Mouse (Mus musculus) NIH3T3 (cell line): ENCODE data around the gene Mrpl55.

Experiments used
- DNase-seq: peaks from one replicate; pipeline ENCODE4 v3.0.0-alpha.2; 2012; ENCODE audit warnings: low read depth

The Mrpl55 gene

DNA sequence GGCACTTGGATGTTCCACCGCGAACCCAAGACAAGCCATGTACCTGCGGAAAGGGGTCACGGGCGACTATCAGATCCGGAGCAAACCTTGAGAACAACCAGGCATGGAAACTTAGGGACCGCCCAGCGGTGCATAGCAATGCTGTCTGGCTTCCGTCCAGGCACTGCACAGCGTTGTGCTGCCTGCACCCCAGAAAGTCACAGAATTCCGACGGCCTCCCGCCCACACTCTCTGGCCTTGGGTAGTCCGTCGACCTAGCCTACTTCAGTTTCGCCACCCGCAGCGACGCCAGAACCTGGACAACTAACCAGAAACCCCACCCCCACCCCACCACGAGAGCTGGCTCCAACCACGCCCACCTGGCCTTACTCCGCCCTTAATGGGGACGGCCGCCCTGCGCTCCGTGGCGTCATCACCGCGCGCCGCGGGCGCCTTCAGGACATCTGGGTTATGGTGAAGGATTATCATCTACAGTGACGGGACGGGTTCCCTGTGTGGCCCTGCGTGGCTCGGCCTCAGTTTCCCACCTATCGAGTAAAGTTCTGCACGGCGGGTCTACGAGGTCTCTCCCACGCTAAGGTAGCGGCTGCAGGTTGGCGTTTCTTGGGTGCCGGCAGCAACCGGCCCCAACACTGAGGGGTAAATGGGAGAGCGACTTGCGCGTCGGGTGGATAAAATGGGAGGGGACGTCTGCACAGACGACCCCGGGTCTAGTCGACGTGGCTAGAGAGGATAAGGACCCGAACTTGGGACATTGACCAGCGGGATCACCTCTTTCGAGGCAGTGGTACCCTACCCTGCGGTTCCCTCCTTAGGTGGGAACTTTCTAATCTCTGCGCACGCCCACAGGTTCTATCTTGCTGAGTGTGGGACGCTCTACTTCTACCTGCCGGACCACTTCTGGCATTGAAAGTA lies at the start of gene Mrpl55:
Gene Mrpl55 (plus strand): TSS at position 406 of the 915 bp plus-strand sequence.
- DNase-seq, result peak; percentile 96

DNA sequence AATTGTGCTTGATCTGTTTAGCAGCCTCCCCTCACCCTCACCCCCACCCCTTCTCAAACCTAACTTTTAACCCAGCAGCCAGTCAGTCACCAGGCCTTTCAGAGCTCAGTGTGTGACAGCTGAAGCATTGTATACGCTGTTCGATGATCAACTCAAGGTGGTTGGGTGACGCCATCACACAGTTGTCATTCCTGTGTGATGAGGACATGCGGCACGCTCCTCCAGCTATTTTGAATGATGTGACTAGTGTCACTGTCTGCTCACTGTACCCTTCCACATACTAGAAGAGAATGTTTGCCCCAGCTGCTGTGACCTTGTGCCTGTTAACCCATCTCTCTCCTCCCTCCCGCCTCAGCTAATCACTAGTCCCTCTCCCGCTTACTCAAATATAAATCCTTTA lies 48.1 kb upstream of the Mrpl55 start:
- DNase-seq, result no peak

DNA sequence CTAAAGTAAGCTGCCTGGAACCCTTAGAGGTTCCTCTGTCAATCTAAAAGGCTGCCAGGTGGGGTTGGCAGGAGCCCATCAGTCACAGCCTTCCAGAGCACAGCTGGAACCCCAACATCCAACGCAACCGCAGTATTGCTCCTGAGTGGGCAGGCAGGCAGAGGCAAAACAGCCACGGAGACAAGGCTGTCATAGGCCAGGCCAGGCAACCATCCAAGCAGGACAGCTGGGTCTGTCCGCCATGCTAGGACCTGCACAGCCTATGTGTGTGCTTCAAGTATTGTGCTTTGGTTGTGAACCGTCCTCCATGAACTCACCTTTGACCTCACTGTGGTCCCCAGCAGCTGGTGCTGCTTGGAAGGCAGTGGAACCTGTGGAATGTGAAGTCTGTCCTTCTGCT lies 46.4 kb upstream of the Mrpl55 start:
- no peak for DNase-seq

DNA sequence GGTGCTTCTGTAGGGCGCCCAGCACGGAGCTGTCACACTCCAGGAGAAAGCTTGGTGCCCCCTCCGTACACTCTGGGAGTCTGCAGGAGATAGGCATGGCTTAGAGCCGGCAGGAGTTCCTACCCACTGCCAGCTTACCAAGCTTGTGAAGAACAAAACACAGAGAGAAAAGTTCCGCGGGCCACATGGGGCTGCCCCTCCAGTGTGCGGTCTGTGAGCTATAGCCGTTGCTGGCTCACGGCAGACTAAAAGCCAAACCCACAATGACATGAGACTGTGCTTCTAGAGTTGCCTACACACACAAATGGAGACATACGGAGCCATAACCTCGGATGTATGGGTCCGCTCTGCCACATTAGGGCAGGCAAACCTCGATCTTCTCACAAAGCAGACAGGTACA lies 43.2 kb upstream of the Mrpl55 start:
- DNase-seq, result no peak

DNA sequence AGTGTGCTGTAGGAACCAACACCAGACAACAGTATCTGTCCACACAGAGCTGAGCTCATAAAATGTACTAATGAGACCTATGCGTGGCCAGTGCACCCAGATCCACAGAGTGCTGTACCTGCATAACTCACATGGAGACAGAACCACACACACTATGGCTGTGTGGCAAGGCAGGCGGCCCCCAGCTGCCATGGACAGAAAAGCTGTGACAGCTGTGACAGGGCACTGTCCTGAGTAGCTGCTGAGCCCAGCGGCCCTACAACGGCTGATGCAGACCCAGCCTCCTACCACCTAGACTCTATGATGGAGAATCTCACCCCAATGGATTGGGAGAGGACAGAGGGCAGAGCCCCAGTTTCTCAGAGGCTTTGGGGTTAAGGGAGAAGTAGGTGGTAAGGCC lies 42.7 kb upstream of the Mrpl55 start:
- DNase-seq, result no peak

DNA sequence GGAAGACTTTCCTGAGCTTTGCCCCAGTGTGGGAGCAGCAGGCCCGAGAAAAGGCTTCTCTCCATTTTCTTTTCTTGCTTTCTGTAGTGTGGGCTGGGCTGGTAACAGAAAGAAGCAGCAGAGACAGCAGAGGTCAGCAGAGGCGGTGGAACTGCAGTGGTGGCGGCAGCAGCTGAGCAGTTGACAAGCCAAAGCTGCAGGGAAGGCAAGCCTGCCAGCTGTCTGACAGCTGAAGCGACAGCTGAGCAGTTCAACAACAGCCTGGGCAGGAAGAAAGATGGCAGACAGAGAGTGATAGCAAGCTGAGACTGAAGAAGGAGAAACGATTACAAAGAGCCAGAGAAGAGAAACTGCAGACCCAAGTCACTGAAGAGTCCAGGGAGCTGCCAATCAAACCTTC lies 40.9 kb upstream of the Mrpl55 start:
- no peak for DNase-seq

DNA sequence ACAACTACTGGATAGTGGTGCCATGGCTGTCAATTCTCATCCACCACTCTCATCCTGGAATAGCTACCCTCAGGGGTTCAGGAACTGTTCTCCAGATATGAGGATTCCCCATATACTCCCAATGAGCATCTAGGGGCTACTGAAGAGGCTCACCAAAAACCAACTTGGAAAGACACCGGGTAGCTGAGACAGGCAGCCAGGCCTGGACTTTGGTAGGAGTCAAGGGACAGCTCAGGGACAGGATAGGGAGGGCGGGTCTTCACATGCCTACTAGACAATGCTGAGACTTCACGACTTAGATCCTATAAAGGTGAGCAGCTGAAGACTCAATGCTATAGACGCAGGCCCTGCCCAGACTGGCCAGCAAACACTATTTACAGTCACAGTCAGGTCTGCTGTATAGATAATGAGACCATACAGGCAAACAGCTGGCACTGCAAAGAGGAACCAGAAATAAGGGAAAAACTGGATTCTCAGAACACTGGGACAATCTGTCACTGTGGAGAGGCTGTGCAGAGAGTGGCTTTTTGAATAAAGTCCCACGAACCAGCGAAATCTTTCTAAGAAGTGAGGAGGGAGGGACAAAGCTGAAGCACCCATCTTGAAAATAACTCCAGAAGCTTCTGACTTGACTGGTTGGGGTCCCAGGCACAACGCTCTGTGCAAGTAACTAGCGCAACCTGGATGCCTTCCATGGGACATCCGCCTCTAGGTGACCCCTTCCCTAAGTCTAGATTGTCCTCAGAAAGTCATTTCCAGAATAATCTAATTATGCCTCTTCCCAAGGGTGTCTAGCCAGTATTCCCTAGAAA lies 39.6 kb upstream of the Mrpl55 start:
- no peak for DNase-seq

DNA sequence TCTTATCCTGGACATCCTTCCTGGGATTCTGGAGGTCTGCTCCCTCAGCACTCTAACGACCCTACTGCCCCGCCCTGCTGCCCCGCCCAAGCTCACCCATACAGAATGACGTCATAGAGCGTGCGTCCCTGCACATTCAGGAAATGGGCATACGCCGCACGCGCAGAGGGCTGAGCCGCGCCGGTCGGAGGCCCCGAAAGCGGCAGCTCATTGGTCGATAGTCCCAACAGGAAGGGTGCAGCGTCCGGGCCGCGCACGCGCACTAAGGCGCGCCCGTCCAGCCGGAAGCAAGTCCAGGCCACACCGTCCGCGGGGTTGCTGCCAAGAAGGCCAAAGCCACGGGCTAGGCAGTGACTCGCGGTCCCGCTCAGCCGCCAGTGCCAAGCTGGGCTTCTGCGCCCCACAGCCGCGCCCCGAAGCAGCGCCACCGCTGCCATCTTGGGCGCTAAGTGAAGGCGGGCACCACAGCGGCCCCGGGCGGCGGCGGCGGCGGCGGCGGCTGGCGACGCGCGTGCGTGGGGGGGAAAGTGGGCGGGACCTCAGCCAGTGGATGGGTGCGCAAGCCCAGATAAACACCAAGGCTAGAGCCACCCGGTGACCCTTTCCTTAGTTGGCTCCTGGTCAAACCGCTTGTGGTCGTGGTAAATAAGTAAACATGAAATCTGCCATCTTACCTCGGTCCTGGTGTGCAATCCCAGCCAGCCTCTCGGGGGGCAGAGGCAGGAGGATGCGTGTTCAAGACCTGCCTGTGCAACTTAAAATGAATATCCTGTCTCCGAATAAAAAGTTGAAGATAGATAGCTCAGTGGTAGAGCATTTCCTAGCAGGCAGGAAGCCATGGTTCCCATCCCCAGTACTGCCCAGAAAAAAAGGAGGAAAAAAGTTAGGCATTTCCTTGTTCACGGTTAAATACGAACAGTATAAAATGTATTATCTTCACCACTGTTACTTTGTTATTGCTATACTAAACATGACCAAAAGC lies 38.7 kb upstream of the Mrpl55 start, which contains the start of gene Iba57:
Gene Iba57 (minus strand): TSS at position 485 of the 982 bp plus-strand sequence.
- DNase-seq, result peak; percentile 99

DNA sequence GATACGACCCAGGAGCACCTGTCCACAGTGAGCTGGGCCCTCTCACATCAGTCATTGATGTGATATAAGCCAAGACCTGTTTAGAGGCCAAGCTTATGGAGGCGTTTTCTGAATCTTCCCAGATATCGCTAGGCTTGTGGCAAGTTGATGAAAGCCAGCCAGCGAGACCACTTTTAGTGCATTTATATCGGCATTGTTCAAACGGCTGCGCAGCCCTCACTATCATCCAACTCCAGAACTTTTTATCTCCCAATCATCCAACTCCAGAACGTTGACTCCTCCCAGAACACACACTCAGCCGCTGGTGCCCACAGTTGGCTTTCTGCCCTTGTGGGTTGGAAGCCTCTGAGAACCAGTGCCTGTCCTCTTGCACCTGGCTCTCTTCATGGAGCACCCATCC lies 37.9 kb upstream of the Mrpl55 start:
- DNase-seq, result no peak

DNA sequence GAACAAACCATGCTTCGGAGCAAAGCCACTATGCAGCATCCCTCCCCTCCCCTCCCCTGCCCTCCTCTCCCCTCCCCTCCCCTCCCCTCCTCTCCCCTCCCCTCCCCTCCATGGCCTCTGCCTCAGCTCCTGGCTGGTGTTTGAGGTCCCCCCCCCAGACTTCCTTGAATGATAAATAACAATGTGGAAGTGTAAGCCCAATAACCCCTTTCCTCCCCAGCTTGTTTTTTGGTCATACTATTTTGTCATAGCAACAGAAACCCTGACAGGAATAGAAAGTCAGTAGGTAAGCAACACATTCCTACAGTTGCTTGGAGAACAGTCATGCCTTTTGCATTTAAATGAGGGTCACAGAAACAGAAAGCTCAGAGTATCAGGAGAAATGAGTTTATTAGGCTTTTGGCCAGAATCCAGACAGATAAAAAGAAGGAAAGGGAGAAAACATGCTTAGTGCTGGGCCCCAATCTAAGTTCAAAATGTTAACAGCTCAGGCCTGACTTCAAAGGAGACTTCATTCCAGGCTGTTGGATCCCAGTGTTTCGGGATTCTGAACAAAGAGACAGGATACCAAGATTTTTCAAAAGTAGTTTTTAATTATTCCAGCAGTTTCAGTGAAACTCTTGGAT lies 36.6 kb upstream of the Mrpl55 start:
- peak; percentile 55 for DNase-seq

DNA sequence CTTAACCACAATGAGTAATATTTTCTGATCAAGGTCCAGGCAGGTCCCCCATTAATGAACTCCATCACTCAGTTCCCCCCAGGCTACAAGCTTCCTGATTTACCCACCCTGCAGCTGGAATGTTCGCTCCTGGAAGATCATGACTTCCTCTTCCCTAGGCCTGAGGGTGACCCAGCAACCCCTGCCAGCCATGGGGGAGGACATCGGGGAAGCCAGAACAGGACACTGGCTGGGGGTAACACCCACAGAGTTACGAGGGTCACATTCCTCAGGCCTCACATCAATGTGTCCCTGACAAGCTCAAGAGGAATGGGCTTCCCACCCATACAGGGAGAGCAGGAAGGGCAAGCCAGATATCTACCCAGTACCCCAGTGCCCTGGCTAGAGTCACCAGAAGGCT lies 32.5 kb upstream of the Mrpl55 start:
- no peak for DNase-seq

DNA sequence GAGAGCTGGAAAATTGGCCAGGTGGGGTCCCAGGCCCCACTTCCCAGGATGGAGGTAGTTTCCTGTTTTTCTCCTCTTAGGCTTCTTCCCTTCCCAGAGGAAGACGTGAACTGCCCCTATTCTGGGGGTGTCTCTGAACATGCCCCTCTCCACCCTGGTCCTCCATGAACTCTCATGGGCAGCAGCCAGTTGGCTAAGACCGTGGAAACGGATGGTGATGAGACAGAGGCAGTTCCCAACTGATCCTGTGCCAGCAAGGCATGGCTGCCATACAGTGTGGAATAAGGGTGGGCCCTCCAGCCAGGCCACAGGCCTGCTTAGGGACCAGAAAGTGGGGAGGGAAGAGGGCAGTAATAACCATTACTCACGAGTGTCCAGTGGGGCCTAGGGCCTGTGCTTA lies 31.7 kb upstream of the Mrpl55 start:
- DNase-seq, result peak; percentile 16

DNA sequence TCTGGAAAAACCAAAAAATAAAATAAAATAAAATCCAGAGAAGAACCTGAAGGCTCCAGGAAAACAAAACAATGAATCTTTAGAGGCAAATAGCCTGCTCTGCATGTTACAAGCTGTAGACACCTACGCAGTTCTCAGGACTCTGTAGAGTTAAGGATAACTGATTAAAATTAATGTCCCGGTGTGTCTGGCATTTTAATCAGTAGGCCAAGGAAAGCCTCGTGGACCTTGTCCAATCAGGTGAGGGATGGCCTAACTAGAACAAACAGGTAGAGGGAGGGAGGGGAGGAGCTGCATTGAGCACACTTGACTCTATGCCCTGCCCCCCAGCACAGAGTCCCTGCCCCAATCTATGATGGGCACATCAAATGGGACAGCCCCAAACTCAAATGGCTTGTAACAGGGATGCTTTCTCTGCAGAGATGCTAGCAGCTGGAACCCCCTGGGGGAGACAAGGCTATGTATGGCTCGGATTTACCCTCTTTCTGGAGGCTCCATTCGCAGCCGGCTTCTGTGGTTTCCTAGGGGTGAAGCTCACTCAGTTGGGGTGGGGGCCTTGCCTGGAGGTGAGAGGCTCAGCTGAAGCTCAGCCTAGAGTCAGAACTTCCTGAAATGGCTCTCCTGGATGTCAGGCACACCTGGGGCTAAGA lies 28.0 kb upstream of the Mrpl55 start:
- no peak for DNase-seq

DNA sequence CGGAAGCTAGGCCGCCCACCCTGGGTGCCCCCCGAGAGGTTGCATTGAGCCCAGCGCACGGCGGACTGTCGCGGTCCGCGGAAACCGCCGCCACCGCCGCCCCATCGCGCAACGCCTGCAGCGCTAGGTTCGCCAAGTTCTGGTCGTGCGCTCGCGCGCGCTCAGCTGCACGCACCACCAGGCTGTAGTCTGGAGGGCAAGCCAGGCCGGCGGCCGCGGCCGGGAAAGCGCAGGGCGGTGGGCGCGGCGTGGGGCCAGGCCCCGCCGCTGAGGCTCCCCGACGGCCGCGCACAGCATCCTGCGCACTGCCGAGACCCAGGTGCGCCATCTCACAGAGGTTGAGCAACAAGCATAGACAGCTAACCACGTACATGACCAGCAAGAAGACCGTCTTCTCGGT lies 25.8 kb upstream of the Mrpl55 start:
- DNase-seq, result no peak

DNA sequence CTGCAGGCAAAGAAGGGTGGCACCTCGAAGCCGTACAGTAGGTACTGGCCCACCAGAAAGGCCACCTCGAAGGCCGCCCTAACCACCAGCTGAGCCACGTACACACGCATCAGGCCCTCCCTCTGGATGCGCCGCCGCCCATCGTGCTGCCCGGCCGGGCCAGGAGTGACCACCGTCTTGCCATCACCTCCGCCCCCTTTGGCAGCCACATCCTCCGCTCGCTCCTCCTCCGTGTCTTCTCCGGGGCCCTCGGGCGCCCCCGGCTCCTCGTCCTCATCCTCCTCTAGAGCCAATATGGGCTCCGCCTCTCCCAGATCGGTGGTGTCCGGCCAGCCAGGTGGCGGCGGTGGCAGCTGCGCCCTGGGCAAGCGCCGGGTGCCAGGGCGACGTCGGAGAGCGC lies 25.4 kb upstream of the Mrpl55 start:
- DNase-seq, result no peak

DNA sequence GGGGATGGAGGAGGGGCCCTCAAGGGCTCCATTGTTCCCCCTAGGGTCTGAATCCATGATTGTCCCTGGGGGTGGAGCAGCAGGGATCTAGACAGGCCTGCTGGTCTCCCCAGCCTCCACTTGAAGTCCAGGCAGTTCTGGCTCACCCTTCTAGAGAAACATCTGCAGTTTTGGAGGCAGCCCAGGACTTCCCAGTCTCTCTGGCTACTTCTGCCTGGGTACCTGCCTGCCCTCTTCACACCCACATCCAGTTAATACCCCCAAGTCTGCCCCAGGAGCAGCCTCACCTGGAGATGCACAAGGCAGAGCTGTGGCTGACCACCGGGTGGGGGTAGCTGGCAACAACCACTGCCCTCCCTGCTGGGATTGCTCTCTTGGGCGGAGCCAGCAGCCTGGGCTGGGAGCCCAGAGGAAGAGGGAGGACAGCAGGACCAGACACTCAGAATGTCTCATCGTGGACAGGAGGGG lies 19.4 kb upstream of the Mrpl55 start, which contains the start of gene Gjc2:
Gene Gjc2 (minus strand): TSS at position 350 of the 468 bp plus-strand sequence.
- DNase-seq, result peak; percentile 45

DNA sequence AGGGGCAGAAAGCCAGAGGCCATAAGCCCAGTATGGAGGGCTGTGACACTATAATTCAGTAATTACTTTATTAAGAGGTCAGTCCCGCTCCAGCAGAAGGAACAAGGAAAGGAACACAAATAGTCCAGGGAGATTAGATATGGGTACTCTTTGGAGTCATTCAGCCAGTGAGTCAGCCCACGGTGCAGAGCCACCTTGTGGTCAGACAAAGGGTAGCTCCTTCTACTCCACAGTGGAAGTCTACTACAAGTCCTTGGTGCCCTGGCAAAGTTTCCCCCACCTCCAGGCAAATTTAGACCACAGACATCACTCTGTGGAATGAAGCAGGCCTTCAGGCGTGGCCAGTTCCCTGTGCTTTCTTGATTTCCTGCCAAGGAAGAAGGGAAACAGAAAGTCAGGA lies 18.5 kb upstream of the Mrpl55 start:
- peak; percentile 85 for DNase-seq

DNA sequence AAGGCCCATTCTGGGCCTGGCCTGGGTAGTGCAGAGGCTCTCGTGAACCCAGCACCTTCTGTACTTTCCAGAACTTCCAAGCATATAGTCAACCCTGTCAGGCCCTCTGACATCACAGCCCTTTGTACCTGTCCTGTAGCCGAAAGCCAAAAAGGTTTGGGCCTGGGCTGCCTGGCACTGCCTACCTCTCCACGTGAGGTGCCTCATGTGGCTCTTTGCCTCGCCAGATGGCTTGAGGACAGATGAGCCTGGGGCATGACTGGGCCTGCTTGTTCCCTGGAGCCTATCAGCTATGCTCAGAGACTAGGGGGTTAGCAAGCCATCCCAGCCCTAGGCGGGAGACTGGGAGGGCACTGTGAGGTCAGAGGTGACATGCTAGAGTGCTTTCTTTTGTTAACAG lies 16.8 kb upstream of the Mrpl55 start:
- DNase-seq, result no peak

DNA sequence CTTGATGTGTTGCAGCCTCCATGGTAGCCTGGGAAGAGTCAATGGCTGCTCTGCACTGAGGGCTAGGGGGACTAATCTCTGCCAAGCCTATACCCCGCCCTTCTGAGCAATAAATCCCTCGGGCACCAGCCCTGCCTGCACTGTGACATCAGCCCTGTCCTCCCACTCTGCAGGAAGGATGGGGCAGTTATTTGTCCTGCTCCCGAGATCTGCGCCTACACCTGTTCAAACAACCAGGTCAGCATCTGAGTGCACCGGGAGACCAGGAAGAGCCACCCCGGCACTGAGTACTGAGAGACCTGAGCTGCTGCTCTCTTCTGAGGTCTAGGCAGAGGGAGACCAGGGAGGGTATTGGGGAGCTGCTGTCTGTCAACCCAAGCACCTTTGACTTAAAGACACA lies 14.6 kb upstream of the Mrpl55 start:
- DNase-seq, result no peak

DNA sequence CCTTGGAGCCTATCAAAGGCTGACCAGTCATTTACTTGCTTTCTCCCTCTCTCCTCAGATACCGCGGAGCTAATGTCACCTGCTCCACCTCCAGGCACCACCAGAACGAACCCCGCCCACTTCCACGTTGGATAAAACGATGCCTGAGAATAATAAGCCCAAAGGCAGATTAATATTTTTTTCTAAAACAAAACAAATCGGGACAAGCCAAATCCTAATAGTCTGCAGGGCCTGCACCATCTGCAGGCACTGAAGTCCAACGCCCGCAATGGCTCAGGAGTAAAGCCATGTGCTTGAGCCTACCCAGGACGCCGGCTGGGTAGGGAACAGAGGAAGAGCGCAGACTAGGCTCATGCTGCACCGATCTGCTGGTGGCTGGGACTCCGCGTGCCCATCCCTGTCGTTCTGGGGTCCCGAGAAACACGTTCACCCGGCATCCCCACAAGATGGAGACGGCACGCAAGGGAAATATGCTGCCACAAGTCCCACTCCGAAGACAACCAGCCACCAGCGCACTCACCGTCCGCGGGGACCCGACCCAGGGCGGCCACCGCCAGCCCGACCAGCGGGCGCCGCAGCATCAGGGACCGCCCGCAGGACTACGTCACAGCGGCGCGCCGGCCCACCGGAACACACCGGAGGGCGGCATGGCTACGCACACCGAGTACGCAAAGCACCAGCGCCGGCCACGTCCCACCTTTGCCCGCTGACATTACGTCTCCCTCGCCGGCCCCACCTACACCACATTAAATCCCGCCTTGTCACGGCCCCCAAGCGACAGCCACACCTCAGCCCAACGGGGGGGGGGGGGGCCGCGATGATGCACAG lies 10.8 kb upstream of the Mrpl55 start:
- peak; percentile 90 for DNase-seq
